Mouse (Mus musculus): ENCODE measurements at regions not wholly inside any gene's neighbourhood (a gene's known extent, or its start where the extent isn't known, plus 50 kb on each side); places are given as distances from the start of the nearest gene placed in this dataset.

DNA sequence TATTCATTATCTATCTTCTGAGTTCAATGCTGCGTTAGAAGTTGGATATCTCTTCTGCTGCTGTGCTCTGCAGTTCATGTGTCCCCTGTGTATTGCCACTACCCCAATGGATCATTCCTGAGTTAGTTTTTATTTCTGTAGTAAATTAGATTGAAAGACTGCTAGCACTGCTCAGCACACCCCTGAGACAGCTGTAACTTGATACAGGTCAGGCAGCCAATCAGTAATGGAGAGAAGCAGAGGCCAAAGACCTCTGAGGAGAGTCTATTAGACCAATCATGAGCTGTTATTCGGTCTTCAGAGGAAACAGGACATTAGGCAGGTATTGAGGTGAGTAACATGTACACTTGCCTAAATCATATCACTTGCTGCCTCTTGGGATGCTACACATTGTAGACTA is 837.5 kb upstream of the Chordc1 start:
- no peak overlapping the region for H3K4me3 ChIP-seq (replicated peaks; ENCODE audit: low read length)
- no peak overlapping the region for H3K9ac ChIP-seq (replicated peaks; ENCODE audit: low read depth, low read length)
- no peaks in the 10 kb centered on the region for H3K9me3 ChIP-seq (ENCODE audit: control insufficient read depth, low read length)
- no peak for ATAC-seq
- H3K4me1 ChIP-seq (replicated peaks; ENCODE audit: control insufficient read depth, insufficient read depth, low read length), result no peaks in the 10 kb centered on the region
- WGBS, result 83% methylated on average over 2 of the region's 2 CpGs
- H3K36me3 ChIP-seq (ENCODE audit: control insufficient read depth, insufficient read depth), result no peaks in the 10 kb centered on the region
- no peak overlapping the region for H3K4me2 ChIP-seq (ENCODE audit: low read length)
- H3K27ac ChIP-seq (ENCODE audit: low read length), result no peak overlapping the region
- no peaks in the 10 kb centered on the region for H3K27me3 ChIP-seq (replicated peaks; ENCODE audit: control insufficient read depth, insufficient read depth, low read length)

DNA sequence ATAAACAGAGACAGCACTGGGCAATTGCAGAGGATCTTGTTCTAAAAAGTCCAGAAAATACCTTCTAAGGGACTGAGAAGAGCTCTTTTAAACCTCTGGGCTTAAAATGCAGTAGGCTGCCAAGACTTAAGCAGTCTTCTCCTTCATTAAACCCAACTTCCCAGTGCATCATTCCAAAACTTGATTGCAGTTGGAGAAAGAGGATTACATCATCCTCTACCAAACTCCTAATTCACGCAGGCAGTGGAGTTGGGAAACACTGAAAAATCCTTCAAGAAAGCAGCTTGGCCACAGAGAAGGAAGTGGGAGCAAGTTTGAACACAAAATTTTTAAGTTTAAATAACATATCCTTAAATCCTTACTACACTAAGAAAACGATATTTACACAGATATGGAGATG is 825.5 kb upstream of the Chordc1 start:
- Histone ChIP-seq H3K4me1 (replicated peaks; ENCODE audit: control insufficient read depth, insufficient read depth, low read length) (no peaks in the 10 kb centered on the region), H3K9ac (replicated peaks; ENCODE audit: low read depth, low read length) (no peak overlapping the region), H3K4me2 (ENCODE audit: low read length) (no peak overlapping the region), H3K27me3 (replicated peaks; ENCODE audit: control insufficient read depth, insufficient read depth, low read length) (no peaks in the 10 kb centered on the region), H3K36me3 (ENCODE audit: control insufficient read depth, insufficient read depth) (no peaks in the 10 kb centered on the region), H3K9me3 (ENCODE audit: control insufficient read depth, low read length) (no peaks in the 10 kb centered on the region), H3K4me3 (replicated peaks; ENCODE audit: low read length) (no peak overlapping the region), H3K27ac (ENCODE audit: low read length) (no peak overlapping the region)
- WGBS, result 64% methylated on average over 2 of the region's 2 CpGs
- no peak for ATAC-seq

DNA sequence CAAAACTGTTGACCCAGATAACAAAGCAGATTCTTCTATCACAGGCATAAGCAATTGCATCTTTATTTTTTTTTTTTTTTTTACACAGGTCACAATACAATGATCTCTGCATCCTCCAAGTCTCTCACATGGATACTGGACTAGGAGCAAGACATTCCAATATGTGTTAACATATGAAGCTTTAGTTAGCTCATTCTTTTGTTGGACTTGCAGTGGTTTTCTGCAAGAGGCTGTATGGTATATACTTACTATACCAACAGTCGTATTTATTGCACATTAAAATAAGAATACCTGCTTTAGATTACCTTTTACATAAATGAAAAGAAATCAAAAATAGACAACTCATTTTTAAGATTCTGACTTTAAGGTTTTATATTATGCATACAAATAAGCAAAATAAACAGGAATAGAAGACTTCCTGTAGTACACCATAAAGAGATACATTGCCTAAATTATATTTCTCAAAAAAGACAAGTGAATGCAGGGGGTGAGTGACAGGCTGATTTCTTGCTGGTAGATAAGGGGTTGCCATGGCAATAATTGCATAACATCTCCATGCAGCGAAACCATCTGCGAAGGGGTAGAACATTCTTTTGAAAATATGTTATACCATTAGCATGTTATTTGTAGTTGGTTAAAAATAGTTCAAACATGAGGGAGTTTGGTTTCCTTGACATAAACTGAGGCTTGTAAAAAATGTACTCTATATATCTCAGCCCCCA is 807.1 kb upstream of the Chordc1 start:
- Histone ChIP-seq H3K4me3 (replicated peaks; ENCODE audit: low read length) (no peak overlapping the region), H3K9me3 (ENCODE audit: control insufficient read depth, low read length) (no peaks in the 10 kb centered on the region), H3K9ac (replicated peaks; ENCODE audit: low read depth, low read length) (no peak overlapping the region), H3K27me3 (replicated peaks; ENCODE audit: control insufficient read depth, insufficient read depth, low read length) (no peaks in the 10 kb centered on the region), H3K4me2 (ENCODE audit: low read length) (no peak overlapping the region), H3K36me3 (ENCODE audit: control insufficient read depth, insufficient read depth) (no peaks in the 10 kb centered on the region), H3K27ac (ENCODE audit: low read length) (no peak overlapping the region), H3K4me1 (replicated peaks; ENCODE audit: control insufficient read depth, insufficient read depth, low read length) (no peaks in the 10 kb centered on the region)
- WGBS, result 65% methylated on average over 3 of the region's 3 CpGs
- peak; percentile 95 for ATAC-seq

DNA sequence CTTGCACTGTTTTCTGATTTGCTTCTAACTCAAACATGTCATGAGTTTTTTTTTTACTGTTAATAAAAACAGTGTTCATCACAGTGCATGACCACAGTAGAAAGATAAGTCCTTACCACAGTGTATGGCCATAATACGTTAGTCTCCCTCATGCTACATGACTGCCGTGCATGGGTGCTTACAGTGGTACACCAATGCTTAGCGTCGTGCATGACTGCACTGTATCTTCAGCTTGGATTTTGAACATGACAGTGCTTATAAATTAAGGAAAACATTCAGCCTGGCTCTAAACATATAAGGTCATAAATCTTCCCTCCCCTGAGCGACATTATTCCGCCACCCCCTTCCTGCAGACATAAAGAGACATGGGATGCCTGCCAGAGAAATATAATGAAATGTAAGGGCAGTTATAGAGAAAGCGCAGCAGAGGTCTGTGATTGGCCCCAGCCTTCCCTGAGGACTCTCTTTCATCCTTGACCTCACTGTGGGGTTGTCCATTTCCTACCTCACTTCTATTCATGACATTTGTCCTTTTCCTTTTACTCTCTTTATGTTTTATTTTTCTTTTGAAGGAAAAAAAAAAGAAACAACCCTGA is 791.7 kb upstream of the Chordc1 start:
- H3K9ac ChIP-seq (replicated peaks; ENCODE audit: low read depth, low read length), result no peak overlapping the region
- no peak overlapping the region for H3K4me2 ChIP-seq (ENCODE audit: low read length)
- H3K27ac ChIP-seq (ENCODE audit: low read length), result no peak overlapping the region
- no peaks in the 10 kb centered on the region for H3K27me3 ChIP-seq (replicated peaks; ENCODE audit: control insufficient read depth, insufficient read depth, low read length)
- 78% methylated on average over 7 of the region's 7 CpGs for WGBS
- no peaks in the 10 kb centered on the region for H3K4me1 ChIP-seq (replicated peaks; ENCODE audit: control insufficient read depth, insufficient read depth, low read length)
- no peak for ATAC-seq
- H3K4me3 ChIP-seq (replicated peaks; ENCODE audit: low read length), result no peak overlapping the region
- no peaks in the 10 kb centered on the region for H3K36me3 ChIP-seq (ENCODE audit: control insufficient read depth, insufficient read depth)
- H3K9me3 ChIP-seq (ENCODE audit: control insufficient read depth, low read length), result no peaks in the 10 kb centered on the region

DNA sequence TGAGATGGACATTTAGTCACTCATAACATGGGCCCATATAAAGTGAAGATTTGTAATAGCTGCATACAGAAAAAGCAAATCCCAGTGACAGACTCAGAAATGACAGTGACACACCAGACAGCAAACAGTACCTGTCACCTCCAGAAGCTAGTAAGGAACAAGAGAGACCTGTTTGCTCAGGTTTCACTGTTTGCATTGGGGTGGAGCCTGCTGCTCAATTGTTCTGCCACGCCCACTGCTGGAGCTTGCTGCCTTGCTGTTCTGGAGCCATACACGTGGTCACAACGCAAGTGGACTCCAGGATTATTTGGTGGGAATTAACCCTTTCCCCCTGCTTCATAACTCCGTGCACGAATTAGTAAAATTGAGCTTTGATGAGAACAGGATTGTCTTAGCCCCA is 783.2 kb upstream of the Chordc1 start:
- no peak for ATAC-seq
- Histone ChIP-seq H3K9ac (replicated peaks; ENCODE audit: low read depth, low read length) (no peak overlapping the region), H3K4me2 (ENCODE audit: low read length) (no peak overlapping the region), H3K27ac (ENCODE audit: low read length) (no peak overlapping the region), H3K27me3 (replicated peaks; ENCODE audit: control insufficient read depth, insufficient read depth, low read length) (no peaks in the 10 kb centered on the region), H3K4me3 (replicated peaks; ENCODE audit: low read length) (no peak overlapping the region), H3K9me3 (ENCODE audit: control insufficient read depth, low read length) (no peaks in the 10 kb centered on the region), H3K4me1 (replicated peaks; ENCODE audit: control insufficient read depth, insufficient read depth, low read length) (no peaks in the 10 kb centered on the region), H3K36me3 (ENCODE audit: control insufficient read depth, insufficient read depth) (no peaks in the 10 kb centered on the region)
- WGBS, result 68% methylated on average over 5 of the region's 5 CpGs

DNA sequence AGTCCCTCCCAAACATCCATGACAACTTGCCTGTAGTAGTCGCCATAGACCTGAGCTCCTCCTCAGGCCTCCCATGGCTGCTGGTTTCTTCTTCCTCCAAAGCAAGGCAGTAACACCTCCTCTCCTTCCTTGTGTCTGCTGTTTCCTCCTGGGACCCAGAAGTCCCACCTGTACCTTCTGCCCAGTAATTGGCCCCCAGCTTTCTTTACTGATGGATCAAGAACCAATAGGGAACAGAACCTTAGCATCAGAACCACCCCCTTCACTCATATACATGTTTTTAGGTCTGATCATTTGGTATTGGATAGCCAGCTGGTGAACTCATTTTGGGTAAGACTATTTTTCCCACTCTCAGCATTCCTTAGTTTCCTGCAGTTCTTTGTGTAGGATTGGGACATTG is 735.7 kb upstream of the Chordc1 start:
- no peak overlapping the region for H3K9ac ChIP-seq (replicated peaks; ENCODE audit: low read depth, low read length)
- 61% methylated on average over 1 of the region's 1 CpGs for WGBS
- H3K4me1 ChIP-seq (replicated peaks; ENCODE audit: control insufficient read depth, insufficient read depth, low read length), result no peaks in the 10 kb centered on the region
- no peak for ATAC-seq
- no peak overlapping the region for H3K4me2 ChIP-seq (ENCODE audit: low read length)
- H3K27me3 ChIP-seq (replicated peaks; ENCODE audit: control insufficient read depth, insufficient read depth, low read length), result no peaks in the 10 kb centered on the region
- H3K27ac ChIP-seq (ENCODE audit: low read length), result no peak overlapping the region
- no peaks in the 10 kb centered on the region for H3K9me3 ChIP-seq (ENCODE audit: control insufficient read depth, low read length)
- no peak overlapping the region for H3K4me3 ChIP-seq (replicated peaks; ENCODE audit: low read length)
- no peaks in the 10 kb centered on the region for H3K36me3 ChIP-seq (ENCODE audit: control insufficient read depth, insufficient read depth)

DNA sequence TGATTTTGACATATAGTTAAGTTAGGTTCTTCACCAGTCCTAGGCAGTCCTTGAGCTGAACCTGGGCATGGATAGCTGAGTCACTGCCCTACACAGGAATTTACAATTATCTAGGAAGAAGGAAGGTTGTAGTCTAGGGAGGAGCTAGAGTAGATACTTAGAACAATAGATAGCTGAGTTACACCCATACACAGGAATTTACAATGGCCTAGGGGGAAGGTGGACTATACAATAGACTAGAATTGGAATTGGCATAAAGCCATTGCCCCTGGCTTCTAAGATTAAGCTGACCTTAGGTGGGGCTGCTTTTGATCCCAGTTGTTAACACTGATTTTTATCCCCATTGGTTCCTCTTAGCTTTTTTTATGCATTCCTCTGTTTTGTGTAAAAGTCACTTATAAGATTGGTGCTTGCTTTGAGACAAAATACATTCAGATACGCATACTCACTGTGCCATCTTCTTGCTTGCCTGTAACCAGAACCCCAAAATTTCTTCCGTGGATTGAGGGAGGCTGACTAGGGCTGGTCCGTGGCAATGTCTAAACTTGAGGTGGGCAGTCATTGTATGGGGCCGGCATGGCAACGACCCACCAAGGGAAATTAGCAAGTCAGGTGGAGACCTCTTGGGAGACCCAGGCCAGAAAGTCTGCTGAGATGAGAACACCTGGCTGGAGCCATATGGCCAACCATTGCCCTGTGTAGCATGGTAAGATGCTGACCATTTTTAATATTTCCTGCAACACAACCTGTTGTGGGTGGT is 734.1 kb upstream of the Chordc1 start:
- H3K36me3 ChIP-seq (ENCODE audit: control insufficient read depth, insufficient read depth), result no peaks in the 10 kb centered on the region
- no peak for ATAC-seq
- WGBS, result 91% methylated on average over 5 of the region's 5 CpGs
- no peaks in the 10 kb centered on the region for H3K27me3 ChIP-seq (replicated peaks; ENCODE audit: control insufficient read depth, insufficient read depth, low read length)
- no peak overlapping the region for H3K4me2 ChIP-seq (ENCODE audit: low read length)
- H3K4me1 ChIP-seq (replicated peaks; ENCODE audit: control insufficient read depth, insufficient read depth, low read length), result no peaks in the 10 kb centered on the region
- no peak overlapping the region for H3K4me3 ChIP-seq (replicated peaks; ENCODE audit: low read length)
- H3K9me3 ChIP-seq (ENCODE audit: control insufficient read depth, low read length), result no peaks in the 10 kb centered on the region
- H3K9ac ChIP-seq (replicated peaks; ENCODE audit: low read depth, low read length), result no peak overlapping the region
- no peak overlapping the region for H3K27ac ChIP-seq (ENCODE audit: low read length)

DNA sequence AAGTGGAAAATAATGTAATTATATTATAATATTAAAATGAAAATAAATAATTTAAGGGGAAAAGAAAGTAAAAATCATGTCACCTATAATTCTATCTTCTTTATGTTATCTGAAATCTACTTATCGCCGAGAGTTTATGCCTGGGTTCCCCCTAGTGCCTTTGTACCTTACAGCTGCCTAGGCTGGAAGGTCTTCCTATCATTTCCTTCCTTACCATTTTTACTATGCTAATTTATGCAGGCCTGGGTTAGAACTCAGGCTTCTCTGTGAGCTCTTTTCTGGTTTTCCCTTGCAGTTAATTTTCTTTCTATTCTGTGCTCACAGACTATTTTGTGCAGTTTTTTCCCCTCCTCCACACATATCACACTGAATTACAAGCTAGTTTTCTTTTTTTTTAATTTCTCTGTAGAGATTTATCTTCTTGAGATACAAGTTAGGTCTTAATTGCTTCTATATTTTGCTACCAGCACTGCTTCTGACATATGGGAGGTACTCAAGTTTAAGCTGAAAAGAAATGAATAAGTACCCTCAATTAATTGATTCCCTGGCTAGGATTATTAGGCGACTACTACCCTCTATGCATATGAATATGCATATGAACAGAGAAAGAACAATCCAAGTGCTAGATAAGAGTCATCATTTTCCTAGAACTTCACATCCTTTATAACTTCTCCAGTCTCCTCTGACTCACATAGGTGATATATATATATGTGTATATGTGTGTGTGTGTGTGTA is 724.0 kb upstream of the Chordc1 start:
- H3K27me3 ChIP-seq (replicated peaks; ENCODE audit: control insufficient read depth, insufficient read depth, low read length), result no peaks in the 10 kb centered on the region
- H3K36me3 ChIP-seq (ENCODE audit: control insufficient read depth, insufficient read depth), result no peaks in the 10 kb centered on the region
- H3K27ac ChIP-seq (ENCODE audit: low read length), result no peak overlapping the region
- H3K9me3 ChIP-seq (ENCODE audit: control insufficient read depth, low read length), result no peaks in the 10 kb centered on the region
- H3K9ac ChIP-seq (replicated peaks; ENCODE audit: low read depth, low read length), result no peak overlapping the region
- H3K4me3 ChIP-seq (replicated peaks; ENCODE audit: low read length), result no peak overlapping the region
- no peak overlapping the region for H3K4me2 ChIP-seq (ENCODE audit: low read length)
- H3K4me1 ChIP-seq (replicated peaks; ENCODE audit: control insufficient read depth, insufficient read depth, low read length), result no peaks in the 10 kb centered on the region
- peak; percentile 86 for ATAC-seq
- WGBS, result 36% methylated on average over 3 of the region's 3 CpGs

DNA sequence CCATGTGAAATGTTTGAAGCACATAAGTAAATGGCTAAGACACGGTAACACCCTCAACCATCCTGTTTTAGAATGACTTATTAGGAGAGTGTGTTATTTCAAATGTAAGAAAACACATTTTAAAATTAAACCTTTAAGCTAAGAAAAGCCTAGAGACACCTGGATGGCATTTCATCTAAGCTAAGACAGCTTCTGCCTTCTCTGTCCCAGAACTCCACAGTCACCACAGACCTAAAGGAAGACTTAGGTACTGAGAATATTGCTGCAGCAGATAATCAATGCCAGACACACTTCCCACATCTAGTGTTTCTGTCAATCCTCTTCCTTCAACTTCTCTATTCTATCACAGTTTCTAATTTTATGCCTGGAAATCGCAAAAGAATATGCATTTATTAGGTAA is 704.4 kb upstream of the Chordc1 start:
- Histone ChIP-seq H3K9ac (replicated peaks; ENCODE audit: low read depth, low read length) (no peak overlapping the region), H3K9me3 (ENCODE audit: control insufficient read depth, low read length) (no peaks in the 10 kb centered on the region), H3K4me3 (replicated peaks; ENCODE audit: low read length) (no peak overlapping the region), H3K4me1 (replicated peaks; ENCODE audit: control insufficient read depth, insufficient read depth, low read length) (no peaks in the 10 kb centered on the region), H3K27me3 (replicated peaks; ENCODE audit: control insufficient read depth, insufficient read depth, low read length) (no peaks in the 10 kb centered on the region), H3K36me3 (ENCODE audit: control insufficient read depth, insufficient read depth) (no peaks in the 10 kb centered on the region), H3K4me2 (ENCODE audit: low read length) (no peak overlapping the region), H3K27ac (ENCODE audit: low read length) (no peak overlapping the region)
- ATAC-seq, result no peak
- WGBS, result 86% methylated on average over 2 of the region's 2 CpGs
